Mouse (Mus musculus) lung, postnatal 36 days (tissue): ENCODE data around the gene Sypl2.

Source experiments
- DNase-seq: peaks from one replicate; pipeline ENCODE4 v3.0.0; 2022; ENCODE audit warnings: mixed read lengths

Gene Sypl2

DNA sequence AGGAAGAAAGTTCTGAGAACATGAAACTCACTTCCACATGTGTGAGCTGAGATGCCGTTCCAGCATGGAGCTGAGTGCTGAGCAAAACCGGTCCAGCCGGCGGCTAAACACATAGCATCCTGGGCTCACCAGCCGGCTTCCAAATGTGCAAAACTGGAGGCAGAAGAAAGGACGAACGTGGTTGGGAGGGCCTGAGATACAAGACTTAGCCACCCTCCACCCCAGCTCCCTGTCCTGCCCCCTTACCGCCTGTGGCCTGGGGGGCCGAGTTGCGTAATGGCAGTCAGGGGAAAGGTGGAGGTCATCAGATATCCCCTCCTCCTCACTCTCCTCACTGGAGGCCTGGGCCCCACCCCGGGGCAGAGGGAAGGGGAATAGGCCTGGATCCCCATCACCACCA lies 22.0 kb downstream of the Sypl2 start:
- no peak for DNase-seq

GRCm38 (mm10) chr3:108203621-108204325 lies 22.7 kb downstream of the Sypl2 start:
- peak; percentile 89 for DNase-seq

DNA sequence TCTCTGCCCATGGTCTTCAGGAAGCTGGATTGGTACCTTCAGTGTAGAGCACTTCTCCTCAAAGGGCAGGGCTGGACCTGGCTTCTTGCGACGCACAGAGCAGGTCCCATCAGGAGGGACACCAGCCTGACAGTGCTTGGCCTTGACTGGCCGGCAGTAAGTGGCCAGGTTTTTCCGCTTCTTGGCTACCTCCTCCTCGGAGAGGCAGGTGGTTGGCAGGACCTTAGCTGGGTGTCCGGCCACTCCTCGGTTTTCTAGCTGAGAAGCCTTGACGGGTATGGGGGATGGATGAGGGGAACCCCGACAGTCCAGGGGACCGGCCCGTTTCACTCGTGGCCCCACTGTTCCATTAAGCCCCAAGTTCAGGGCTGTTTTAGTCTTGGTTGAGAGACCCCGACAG lies 23.2 kb downstream of the Sypl2 start:
- DNase-seq = no peak

DNA sequence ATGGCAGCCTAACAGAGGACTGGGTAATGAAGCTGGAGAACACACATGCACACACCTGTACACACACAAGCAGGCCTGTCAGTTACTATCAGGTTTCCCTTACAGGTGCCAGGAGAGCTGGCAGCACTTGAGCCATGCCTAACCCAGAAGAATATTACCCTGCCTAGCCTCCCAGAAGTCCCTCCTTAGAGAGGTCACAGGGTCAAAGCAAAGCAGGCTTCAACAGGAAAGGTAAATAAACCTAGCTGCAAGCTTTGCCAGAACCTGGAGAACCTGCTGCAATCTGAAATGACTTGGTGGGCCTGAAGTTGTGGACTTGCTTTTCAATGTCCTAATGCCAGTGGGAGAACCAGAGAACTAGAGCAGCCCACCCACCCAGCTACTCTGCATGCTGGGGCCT lies 23.9 kb downstream of the Sypl2 start:
- peak; percentile 80 for DNase-seq

- DNase-seq = peak; percentile 98
Measured at GRCm38 (mm10) chr3:108200329-108201323, 25.8 kb downstream of the Sypl2 start, which contains the start of gene Cyb561d1. Cyb561d1 (minus strand) TSS chr3:108201212.

- no peak for DNase-seq
Measured at GRCm38 (mm10) chr3:108199231-108199630, 27.2 kb downstream of the Sypl2 start.

GRCm38 (mm10) chr3:108197066-108197497 lies 29.4 kb downstream of the Sypl2 start:
- peak; percentile 65 for DNase-seq

DNA sequence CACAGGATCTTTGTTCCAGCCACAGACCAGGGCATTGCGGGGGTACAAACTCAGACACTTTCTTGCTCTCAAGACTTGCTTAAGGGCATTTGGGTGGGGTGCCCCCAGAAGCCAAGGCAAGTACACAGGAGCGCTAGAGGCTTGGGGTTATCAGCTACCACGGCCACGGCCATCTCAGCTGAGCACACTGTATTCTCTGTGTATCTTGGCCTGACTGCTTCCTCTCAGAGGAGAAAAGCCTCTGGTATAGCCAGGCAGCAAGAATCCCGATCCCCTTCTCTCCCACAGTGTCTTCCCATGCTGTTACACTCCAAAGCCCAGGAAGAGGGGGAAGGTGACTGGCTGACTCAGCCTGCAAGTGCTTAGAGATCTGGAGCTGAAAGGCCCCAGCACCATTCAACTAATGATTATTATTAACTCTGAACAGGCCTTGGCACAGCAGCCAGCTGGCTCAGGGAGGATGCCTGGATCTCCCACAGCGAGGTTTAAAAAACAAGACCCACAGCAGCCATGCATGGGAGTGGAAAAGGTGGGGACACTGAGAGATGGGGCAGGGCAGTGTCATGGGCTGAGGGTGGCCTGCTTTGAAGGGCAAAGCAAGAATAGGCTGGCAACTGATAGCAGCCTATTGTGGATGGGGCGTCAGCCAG lies 30.4 kb downstream of the Sypl2 start:
- DNase-seq = no peak

GRCm38 (mm10) chr3:108195287-108195686 lies 31.2 kb downstream of the Sypl2 start:
- no peak for DNase-seq

GRCm38 (mm10) chr3:108193686-108194085 lies 32.8 kb downstream of the Sypl2 start:
- DNase-seq = no peak

GRCm38 (mm10) chr3:108189897-108190296 lies 36.6 kb downstream of the Sypl2 start:
- no peak for DNase-seq

- no peak for DNase-seq
Measured at GRCm38 (mm10) chr3:108188716-108189490, 37.5 kb downstream of the Sypl2 start.

GRCm38 (mm10) chr3:108187111-108187795 lies 39.2 kb downstream of the Sypl2 start:
- no peak for DNase-seq

- peak; percentile 62 for DNase-seq
Measured at GRCm38 (mm10) chr3:108186098-108187047, 40.1 kb downstream of the Sypl2 start, which contains the start of gene Amigo1. Amigo1 (plus strand) TSS chr3:108186335.

GRCm38 (mm10) chr3:108185460-108186097 lies 40.9 kb downstream of the Sypl2 start:
- no peak for DNase-seq

- peak; percentile 79 for DNase-seq
Measured at GRCm38 (mm10) chr3:108184742-108185141, 41.7 kb downstream of the Sypl2 start.

DNA sequence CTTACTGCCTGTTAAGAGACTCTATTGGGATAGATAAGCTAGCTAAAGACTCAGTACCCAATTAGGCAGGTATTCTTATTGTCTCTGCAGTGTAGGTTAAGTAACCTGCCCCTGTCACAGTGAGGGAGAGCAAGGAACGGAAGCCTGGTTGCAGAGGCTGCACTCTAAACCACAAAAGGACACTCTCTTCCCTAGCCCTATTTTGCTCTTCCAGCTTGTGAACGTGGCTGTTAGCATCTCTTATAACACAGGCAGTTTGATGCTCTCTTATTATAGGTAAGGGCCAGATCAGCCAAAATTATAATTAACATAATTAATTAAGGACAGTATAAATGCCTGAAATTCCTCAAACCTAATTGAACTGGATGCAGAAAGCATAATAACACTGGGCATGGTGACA lies 45.9 kb downstream of the Sypl2 start:
- no peak for DNase-seq

DNA sequence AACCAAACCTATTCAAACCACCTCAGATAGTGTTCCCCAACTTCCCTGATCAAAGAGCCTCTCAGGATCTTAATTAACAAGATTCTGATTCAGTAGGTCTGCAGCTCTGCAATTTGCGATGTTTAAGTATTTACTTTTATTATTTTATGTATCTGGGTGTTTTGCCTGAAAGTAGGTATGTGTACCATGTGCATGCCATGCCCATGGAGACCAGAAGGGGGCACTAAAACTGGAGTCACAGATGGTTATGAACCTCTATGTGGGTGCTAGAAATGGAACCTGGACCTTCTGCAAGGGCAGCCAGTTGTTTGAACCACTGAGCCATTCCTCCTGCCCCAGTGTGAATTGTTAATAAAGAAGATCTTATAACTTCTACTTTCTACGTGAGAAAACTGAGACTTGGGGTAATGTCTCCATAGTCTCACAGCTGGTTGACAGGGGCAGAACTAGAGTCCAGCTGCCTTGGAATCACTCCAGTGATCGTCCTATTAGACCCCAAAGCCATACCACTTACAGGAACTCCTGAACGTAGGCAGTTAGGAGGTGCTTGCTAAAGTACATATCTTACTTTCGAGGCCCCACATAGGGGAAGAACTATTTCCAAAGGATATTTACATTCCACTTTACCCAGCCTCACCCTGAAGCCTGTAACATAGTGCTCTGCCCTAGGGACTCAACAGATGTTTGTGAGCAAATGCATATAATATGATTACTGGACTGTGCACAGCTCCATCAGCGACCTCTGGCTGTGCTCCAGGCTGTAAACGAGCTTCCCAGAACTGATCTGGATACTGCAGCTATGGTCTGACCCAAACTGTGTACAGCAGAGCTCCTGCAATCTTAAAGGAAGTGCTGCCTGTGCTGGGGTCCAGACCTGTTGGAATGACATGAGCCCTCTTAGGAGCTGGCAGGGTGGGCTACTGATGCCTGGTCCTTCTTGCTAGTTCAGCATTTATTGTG lies 47.4 kb downstream of the Sypl2 start:
- DNase-seq = no peak
